Mouse (Mus musculus): Measurements from ENCODE around the gene Tbc1d8b. TPM values are rescaled to one million over a fixed set of nuclear protein-coding genes. Genes with fewer than 3 reads are reported as not detected.

The Tbc1d8b gene
- 1 to 10 TPM; 3.5 to 4.6 TPM for total RNA-seq (2023)

DNA sequence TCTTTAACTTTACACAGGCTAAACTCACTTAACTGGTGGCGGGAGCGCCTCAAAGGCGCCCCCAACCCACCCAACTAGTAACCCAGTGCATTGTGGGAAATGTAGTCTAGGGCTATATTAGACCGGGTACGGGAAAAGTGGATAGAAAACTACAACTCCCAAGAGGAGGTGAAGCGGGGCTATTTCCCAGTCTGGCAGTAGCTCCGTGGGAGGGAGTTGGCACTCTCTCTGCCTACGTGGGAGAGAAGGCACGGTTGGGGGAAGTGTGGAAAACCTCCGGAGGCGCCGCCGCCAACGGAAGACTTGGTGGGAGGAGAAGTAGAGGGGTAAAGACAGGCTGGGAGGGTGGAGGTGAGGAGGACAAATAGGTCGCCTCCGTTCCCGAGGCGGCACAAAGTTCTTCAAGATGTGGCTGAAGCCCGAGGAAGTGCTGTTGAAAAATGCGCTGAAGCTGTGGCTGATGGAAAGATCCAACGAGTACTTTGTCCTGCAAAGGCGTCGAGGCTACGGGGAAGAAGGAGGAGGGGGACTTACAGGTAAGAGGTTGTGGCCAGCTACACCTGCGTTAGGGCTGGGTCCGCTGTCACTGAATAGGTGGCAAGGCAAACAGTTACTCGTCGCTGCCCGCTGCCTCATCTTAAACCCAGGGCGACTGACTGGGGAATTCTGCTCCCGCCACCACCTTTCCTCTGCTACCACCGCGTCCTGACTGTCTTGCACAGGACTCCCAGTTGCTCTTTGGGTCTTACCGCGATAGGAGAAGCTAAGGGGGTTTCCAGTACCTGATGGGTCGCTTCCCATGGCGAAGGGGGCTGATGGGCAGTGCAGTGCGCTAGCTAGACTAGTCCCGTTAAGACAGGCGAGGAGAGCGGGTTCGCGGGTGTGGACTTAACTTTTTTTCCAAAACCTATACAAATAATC lies at the start of gene Tbc1d8b:
Gene Tbc1d8b, plus strand, starts transcription at position 222 of the 921 bp plus-strand sequence.

DNA sequence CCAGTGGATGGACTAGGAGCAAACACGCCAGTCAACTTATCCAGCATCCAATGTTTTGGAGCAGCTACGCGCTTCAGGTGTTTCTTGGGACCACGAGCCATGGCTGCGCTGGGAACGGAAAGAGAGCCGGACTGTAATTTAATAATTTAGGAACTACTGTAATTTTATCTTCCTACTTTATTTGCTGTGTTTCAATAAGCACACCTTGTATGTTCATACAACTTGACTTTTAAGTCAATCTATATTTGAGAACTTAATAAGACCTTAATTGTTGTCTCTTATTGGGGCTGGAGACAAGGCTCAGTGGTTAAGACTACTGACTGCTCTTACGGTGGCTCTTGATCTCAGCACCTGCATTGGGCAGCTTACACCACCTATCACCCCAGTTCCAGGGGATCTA lies 29.6 kb downstream of the Tbc1d8b start, which contains the start of gene Gm15013:
Gene Gm15013, minus strand, starts transcription at position 101 of the 400 bp plus-strand sequence.

DNA sequence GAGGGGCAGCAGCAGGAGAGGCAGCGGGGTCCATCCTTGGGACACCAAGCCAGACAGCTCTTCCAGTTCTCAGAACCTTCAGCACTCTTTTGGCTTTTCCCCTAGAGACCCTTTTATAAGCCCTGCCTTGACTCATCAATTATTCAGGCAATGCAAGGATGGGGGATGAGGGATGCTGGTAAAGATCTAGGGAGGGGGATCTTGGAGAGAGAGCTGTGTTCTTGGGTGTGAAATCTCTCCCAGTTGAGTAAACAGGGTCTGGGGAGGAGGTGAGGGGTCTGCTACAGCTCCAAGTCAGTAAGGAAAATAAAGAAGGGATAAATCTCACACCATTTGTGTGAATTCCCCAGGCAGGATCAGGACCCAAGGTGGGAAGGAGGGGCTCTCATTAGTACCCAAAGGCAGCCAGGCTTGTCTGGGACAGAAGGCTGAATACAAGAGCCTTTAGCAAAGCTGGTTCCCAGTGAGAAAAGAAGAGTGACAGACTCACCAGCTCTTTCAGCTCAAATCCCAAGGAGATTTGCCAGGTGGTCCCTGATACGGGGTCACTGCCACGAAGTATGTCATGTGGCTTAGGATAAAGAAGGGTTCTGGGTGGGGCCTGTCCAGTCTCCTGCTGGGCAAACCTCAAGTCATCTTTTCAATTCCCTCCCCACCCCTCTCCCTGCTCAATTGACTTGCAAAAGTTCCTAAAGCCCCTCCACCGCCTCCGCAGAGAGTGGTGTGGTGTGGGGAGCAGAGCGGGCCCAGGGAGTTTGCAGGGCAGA lies 97.7 kb downstream of the Tbc1d8b start, which contains the start of gene Ripply1:
Gene Ripply1, minus strand, starts transcription at position 76 of the 767 bp plus-strand sequence.

DNA sequence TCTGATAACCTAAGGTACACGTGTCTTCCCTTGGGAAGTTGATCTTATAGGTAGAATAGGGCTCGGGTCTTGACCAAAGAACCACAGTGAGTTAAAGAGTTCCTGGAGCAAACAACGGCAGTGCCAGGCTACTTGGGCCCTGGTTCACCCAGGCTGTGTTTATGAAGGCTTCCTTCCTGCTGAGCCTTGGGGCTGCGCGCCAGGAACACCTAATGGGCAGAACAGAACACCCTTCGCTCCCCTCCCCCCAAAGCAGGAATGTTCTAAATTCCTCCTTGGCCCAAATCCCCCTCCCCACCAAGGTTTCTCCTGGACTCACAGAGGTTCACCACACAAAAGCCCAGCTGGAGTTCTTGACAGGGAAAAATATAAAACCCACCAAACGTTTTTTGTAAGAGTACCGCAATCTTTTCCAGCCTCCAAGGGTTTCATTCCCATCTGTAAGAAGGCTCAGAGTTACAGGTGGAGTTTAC lies 115.6 kb downstream of the Tbc1d8b start, which contains the start of gene Cldn2:
Gene Cldn2, plus strand, starts transcription at position 423 of the 473 bp plus-strand sequence.

Other genes starting within 250 kb of the Tbc1d8b start
- not detected for gene D330045A20Rik, start 204.6 kb upstream of the Tbc1d8b start, total RNA-seq (2023)
- 1 to 10 TPM; 1.3 to 3.3 TPM for gene Rnf128, start 121.7 kb upstream of the Tbc1d8b start, total RNA-seq (2023)
- not detected for gene Gm15013, start 29.5 kb downstream of the Tbc1d8b start, total RNA-seq (2023)
- gene Ripply1, start 97.4 kb downstream of the Tbc1d8b start, total RNA-seq (2023), result not detected
- gene Cldn2, start 115.8 kb downstream of the Tbc1d8b start, total RNA-seq (2023), result not detected
- 1 to 10 TPM in 1 of 2 experiments, under 1 TPM in 1; 0.82 to 1.1 TPM for gene Morc4, start 186.7 kb downstream of the Tbc1d8b start, total RNA-seq (2023)